Mouse (Mus musculus): Measurements from ENCODE around the gene Prkcz.

Prkcz gene

DNA sequence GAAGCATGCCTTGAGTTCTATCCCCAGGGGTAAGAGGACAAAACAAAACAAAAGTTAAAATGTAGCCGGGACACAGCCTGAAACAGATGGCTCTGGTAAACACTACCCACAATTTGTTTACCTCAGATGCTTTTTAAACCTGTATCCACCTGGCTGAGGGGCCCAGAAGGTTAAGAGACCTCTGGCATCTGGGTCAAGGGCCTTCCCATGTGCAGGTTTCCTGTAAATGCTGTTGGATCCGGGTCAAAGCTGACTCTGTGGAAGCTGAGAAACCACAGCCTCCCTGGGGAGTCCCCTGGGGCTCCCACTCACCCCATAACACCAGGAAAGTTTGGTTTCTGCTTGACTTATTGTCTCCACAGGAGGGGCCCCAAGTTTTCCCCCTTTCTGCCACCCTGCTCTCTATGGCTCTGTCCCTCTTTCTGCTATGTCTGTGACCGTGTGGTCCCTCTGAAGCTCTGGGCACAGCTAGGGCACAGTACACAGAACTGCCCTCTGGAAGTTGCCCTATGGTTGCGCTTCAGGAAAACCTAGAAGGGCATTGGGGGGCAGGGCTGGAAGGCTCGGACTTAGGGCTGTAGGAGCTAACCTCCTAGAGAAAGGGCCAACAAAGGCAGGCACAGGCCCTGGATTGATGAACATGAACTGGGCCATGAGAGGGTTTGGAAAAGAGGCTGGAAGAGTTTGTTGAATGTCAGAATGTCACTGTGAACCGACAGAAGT lies 115.2 kb downstream of the Prkcz start:
- peak; percentile 42 for DNase-seq (ENCODE audit: low spot score)

- DNase-seq (ENCODE audit: low spot score), result no peak
Observed at GRCm38 (mm10) chr4:155243233-155243632, 117.9 kb downstream of the Prkcz start.

DNA sequence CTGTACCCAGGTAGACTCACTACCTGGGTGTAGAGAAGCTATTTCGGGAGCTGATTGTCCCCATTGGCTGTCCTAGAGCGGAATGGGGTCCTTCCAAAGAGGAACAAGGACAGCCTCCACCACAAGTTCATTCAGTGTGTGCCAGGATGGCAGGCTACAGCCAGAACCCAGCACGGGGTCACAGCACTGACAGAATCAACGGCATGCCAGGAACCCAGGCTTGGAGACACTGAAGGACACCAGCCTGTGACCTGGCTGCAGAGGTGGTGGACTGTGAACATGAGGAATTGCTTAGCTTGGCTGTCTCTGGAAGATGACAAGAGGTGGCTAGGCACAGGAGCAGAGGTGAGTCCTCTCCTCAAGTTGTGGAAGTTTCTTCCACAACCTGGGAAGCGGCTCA lies 118.9 kb downstream of the Prkcz start:
- no peak for DNase-seq (ENCODE audit: low spot score)

GRCm38 (mm10) chr4:155241789-155242188 lies 119.4 kb downstream of the Prkcz start:
- no peak for DNase-seq (ENCODE audit: low spot score)

DNA sequence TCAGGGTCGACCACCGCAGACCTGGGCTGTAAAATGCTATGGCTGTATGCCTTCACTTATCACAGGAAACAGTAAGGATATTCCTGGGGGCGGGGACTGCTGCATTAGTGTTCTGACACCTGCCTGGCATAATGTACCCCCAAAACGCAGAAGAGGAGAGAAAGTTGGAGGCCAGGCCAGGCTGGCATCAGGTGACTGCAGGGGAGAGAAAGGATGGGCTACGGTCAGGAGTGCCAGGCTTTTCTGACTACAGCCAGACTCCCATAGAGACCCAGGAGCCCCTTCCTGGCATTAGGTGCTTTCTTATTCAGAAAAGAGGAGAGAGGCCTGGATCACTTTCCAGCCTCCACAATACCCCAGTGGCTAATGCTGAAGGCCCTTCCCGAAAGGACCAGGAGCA lies 121.7 kb downstream of the Prkcz start:
- no peak for DNase-seq (ENCODE audit: low spot score)

- DNase-seq (ENCODE audit: low spot score), result peak; percentile 18
Observed at GRCm38 (mm10) chr4:155238276-155238675, 122.9 kb downstream of the Prkcz start.

DNA sequence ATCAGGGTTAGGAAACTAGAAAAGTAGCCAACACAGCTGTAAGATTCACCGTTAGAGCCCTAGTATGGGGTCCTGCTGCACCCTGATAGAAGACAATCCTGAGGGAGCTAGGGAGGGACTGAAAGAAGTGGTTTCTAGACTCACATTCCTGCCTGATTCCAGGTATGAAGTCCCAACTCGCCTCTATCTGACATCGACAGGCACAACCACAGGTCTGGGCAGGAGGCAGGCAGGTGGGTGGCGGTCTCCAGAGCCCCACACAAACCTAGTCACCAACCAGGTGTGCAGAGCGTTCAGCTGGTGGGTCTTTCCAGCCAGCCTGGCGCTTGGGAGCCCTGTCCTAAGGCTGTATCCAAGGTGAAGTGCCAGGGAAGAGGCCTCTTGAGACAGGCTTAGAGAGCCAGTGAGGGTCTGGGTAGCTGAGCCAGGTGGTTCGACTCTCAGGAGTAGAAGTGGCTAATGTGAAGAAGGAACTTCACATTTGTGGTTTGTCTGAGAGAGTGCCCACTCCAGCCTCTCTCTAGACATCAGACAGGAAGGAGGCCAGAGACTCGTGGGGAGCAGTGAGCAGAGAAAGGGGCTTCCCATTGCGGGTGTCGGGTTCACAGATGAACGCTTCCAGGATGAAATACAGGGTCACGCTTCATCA lies 124.3 kb downstream of the Prkcz start:
- peak; percentile 3 for DNase-seq (ENCODE audit: low spot score)

- peak; percentile 74 for DNase-seq (ENCODE audit: low spot score)
Observed at GRCm38 (mm10) chr4:155235311-155236119, 125.6 kb downstream of the Prkcz start.

- no peak for DNase-seq (ENCODE audit: low spot score)
Observed at GRCm38 (mm10) chr4:155234371-155235310, 126.5 kb downstream of the Prkcz start.

- DNase-seq (ENCODE audit: low spot score), result no peak
Observed at GRCm38 (mm10) chr4:155233878-155234277, 127.3 kb downstream of the Prkcz start.

DNA sequence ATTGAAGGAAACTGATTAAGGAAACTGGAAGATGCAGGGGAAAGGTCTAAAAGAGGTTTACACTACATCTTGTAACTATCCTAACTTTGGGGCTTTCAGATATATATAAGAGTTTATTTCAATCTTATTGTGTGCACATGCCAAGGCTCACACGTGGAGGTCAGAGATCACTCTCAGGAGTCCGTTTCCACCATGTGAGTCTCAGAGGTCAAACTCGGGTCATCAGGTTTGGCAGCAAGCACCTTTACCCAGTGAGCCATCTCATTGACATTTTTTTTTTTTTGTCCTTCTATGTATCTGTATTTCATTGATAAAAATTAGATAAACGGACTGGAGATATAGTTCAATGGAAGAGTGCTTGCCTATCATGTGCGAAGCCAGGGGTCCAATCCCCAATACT lies 132.7 kb downstream of the Prkcz start:
- no peak for DNase-seq (ENCODE audit: low spot score)

DNA sequence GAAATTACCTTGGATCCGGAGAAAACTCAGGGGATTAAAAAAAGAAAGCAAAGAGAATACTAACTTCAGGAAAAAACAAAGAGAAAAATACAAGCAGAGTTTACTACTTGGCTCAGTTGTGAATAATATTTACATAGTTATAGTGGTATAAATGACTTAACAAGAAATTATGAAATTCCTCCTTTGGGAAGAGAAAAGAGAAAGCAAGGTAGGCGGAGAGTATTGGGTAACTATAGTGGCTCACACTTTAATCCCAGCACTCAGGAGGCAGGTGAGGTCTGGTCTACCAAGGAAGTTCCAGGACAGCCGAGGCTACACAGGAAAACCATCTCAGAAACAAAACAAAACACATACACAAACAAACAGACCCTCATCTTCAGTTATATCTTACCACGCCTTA lies 133.2 kb downstream of the Prkcz start:
- no peak for DNase-seq (ENCODE audit: low spot score)

DNA sequence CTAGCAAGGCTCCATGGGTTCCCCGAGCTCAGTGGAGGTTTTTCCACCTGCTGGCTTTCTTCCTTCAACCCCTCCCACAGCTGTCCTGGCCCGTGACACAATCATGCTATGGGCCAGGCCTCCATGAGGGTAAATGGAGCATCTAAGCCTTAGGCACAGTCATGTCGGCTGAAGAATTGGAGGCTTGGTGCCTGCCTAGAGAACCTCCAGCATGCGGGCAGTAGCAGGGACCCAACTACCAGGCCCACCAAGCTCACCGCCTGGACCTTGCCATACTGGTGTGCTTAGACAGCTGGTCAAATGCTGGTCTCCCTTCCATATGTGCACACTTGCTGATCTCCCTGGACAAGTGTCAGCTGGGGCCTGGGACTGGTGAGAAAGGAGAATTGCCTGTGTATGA lies 135.2 kb downstream of the Prkcz start:
- no peak for DNase-seq (ENCODE audit: low spot score)

DNA sequence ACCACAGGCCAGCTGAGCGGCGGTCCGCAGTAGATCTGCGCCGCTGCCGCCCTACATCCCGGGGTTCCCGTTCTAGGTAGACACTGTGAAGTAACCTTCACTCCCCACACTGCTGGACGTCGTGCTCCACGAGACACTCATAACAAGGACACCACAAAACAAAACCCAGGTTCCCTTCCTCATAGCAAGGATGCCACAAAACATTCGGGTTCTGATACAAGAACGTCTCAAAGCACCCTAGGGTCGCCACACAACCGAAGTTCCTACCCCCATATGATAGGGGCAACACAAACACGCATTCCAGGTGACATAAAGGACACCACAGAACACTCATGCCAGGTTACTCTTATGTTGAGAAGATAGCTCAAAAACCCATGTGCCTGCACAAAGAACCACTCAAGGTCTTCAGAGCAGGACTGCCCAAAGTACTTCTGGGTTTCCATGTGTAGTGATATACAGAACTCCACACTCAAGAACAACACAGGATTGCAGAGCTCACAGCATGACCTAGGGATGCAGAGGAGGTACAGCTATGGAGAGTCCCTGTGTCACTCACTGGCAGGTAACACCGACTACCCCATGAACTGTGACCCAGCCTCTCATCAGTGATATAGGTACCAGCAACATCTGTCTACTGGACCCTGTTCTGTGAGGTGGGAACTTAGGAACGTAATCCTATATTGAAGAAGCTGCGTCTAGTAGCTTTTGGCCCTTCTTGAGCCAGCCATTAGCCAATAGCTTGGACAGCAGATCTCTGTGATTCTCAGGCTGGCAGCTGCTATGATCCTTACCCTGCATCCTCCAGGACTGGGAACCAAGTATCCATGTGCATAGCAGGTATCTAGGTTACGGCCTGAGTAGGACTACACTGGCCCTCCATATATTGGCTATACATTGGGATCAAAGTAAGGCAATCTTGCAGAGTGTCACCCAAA lies 137.3 kb downstream of the Prkcz start:
- DNase-seq (ENCODE audit: low spot score), result no peak

GRCm38 (mm10) chr4:155222841-155223593 lies 138.1 kb downstream of the Prkcz start:
- peak; percentile 94 for DNase-seq (ENCODE audit: low spot score)

DNA sequence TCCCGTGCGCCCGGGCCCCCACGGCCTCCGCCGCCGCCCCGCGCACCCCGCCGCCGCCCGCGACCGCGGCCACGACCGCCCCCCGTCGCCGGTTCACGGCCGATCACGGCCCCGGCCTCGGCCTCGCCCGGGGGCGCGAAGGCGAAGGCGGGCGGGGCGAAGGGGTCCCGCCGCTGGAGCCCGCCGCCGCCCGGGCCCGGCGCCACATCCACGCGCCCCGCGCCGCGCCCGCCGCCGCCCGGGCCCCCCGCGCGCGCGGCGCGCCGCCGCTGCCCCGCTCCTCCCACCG lies 138.7 kb downstream of the Prkcz start, which contains the start of gene Ski:
Ski (minus strand) TSS at position 41 of the 289 bp plus-strand sequence.
- DNase-seq (ENCODE audit: low spot score), result no peak

GRCm38 (mm10) chr4:155221599-155222551 lies 139.3 kb downstream of the Prkcz start:
- DNase-seq (ENCODE audit: low spot score), result peak; percentile 69

DNA sequence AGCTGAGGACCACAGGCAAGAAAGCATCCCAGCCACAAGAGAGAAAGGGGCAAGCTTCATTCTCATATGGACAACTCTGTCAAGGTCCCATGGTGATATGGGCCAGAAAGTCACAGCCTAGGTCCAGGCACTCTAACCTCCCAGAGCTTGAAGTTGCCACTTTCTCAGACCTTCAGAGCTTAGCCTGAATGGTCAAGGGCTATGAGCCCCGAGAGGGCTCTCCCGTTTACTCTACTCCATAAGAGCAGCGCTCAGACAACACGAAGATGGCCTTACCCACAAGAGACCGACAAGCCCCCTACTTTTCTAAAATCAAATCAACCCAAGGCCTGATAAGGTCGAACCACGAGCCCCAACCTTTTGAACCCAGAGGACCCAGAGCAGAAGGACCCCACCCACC lies 140.1 kb downstream of the Prkcz start:
- DNase-seq (ENCODE audit: low spot score), result no peak
